Mouse (Mus musculus): ENCODE measurements around the gene Snx29. TPM values are rescaled to one million over a fixed set of nuclear protein-coding genes. Genes with fewer than 3 reads are reported as not detected.

Gene Snx29
- total and polyA plus RNA-seq, 2 experiments, result 2.0 to 10.3 TPM

DNA sequence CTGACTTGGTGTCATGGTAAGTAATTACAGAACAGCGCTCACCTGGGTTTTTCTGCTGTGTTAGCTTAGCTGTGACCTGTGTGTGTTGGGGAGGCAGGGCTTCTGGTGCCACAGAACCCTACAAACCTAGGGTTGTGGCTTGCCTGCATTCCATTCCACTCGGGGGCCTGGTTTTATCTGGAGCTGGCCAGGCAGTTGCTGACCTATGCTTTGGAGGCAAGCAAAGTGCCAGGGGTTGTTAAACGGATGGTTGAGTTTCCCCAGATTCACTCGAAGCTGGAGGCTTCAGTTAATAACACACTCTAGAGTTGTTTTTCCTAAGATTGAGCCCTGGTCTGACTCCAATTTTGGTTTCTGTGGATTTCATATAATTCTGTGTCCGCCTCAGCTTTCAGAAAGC, 42.9 kb downstream of the Snx29 start:
- Histone ChIP-seq H3K4me3 (ENCODE audit: insufficient read depth, low read depth, low read length) (no peak overlapping the region), H3K79me2 (ENCODE audit: control insufficient read depth, insufficient read depth, low read length) (no peaks in the 10 kb centered on the region), H3K27me3 (ENCODE audit: control insufficient read depth, insufficient read depth, low read length) (no peaks in the 10 kb centered on the region), H3K36me3 (ENCODE audit: control insufficient read depth, insufficient read depth, low read length) (peaks cover 4% of the 10 kb centered on the region; the same call in 1 of the 2 replicates), H3K9ac (ENCODE audit: low read depth, low read length) (no peak overlapping the region), H3K4me1 (ENCODE audit: control insufficient read depth, insufficient read depth, low read length) (no peaks in the 10 kb centered on the region), H3K27ac (replicated peaks; ENCODE audit: insufficient read depth, low read depth, low read length) (no peak overlapping the region)
- 81% methylated on average over 5 of the region's 5 CpGs for WGBS
- no peak for DNase-seq (ENCODE audit: extremely low read depth, low read depth, low spot score)
- no peak for TF ChIP-seq POLR2A (IDR thresholded peaks at IDR 0.05; ENCODE audit: extremely low read depth, insufficient read depth, low read length)
- no peak for TF ChIP-seq CTCF (IDR thresholded peaks at IDR 0.05; ENCODE audit: low read depth, low read length)

DNA sequence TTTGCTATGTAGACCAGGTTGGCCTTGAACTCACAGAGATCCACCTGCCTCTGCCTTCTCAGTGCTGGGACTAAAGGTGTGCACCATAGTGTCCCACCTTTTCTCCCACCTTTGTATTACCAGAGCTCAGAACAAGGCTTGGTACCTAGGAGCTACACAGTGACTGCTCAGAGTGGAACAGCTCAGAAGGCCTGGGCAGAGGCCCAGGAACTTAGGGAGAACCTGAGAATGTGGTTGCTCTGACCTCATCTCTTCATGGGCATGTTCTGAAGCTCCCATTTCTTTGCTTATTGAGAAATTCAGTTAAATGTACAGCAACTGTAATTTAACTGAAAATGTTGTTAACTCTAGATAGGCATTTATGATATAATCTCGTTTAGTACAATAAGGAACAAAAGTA, 44.1 kb downstream of the Snx29 start:
- Histone ChIP-seq H3K9ac (ENCODE audit: low read depth, low read length) (no peak overlapping the region), H3K4me3 (ENCODE audit: insufficient read depth, low read depth, low read length) (no peak overlapping the region), H3K79me2 (ENCODE audit: control insufficient read depth, insufficient read depth, low read length) (no peaks in the 10 kb centered on the region), H3K27ac (replicated peaks; ENCODE audit: insufficient read depth, low read depth, low read length) (no peak overlapping the region), H3K4me1 (ENCODE audit: control insufficient read depth, insufficient read depth, low read length) (no peaks in the 10 kb centered on the region), H3K27me3 (ENCODE audit: control insufficient read depth, insufficient read depth, low read length) (no peaks in the 10 kb centered on the region), H3K36me3 (ENCODE audit: control insufficient read depth, insufficient read depth, low read length) (peaks cover 6% of the 10 kb centered on the region)
- TF ChIP-seq POLR2A (IDR thresholded peaks at IDR 0.05; ENCODE audit: extremely low read depth, insufficient read depth, low read length) (no peak), CTCF (IDR thresholded peaks at IDR 0.05; ENCODE audit: low read depth, low read length) (no peak)
- DNase-seq (ENCODE audit: extremely low read depth, low read depth, low spot score), result no peak
- WGBS, result 80% methylated on average over 1 of the region's 1 CpGs

DNA sequence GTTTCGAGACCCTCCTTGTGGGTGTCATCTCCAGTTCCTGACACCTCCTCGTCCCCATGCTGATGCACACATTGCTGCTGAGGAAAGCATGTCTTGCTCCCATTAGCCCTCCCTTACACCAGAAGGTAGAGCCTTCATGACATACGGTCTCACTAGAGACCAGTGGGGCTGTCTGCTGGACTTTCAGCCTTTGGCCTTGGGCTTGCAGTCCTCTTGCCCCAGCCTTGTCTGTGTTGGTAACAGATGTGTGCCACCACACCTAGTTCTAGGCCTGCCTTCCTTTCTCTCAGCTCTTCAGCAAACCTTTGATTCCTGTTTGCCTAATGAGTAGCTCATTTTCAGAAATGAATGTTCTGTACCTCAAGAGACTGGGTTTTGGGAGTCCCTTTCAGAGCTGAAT, 45.7 kb downstream of the Snx29 start:
- no peaks in the 10 kb centered on the region for H3K27me3 ChIP-seq (ENCODE audit: control insufficient read depth, insufficient read depth, low read length)
- DNase-seq (ENCODE audit: extremely low read depth, low read depth, low spot score), result no peak
- H3K9ac ChIP-seq (ENCODE audit: low read depth, low read length), result no peak overlapping the region
- WGBS, result 98% methylated on average over 3 of the region's 3 CpGs
- no peaks in the 10 kb centered on the region for H3K79me2 ChIP-seq (ENCODE audit: control insufficient read depth, insufficient read depth, low read length)
- H3K27ac ChIP-seq (replicated peaks; ENCODE audit: insufficient read depth, low read depth, low read length), result no peak overlapping the region
- H3K36me3 ChIP-seq (ENCODE audit: control insufficient read depth, insufficient read depth, low read length), result peaks cover 9% of the 10 kb centered on the region
- TF ChIP-seq CTCF (IDR thresholded peaks at IDR 0.05; ENCODE audit: low read depth, low read length), result no peak
- no peak for TF ChIP-seq POLR2A (IDR thresholded peaks at IDR 0.05; ENCODE audit: extremely low read depth, insufficient read depth, low read length)
- H3K4me3 ChIP-seq (ENCODE audit: insufficient read depth, low read depth, low read length), result no peak overlapping the region
- no peaks in the 10 kb centered on the region for H3K4me1 ChIP-seq (ENCODE audit: control insufficient read depth, insufficient read depth, low read length)

DNA sequence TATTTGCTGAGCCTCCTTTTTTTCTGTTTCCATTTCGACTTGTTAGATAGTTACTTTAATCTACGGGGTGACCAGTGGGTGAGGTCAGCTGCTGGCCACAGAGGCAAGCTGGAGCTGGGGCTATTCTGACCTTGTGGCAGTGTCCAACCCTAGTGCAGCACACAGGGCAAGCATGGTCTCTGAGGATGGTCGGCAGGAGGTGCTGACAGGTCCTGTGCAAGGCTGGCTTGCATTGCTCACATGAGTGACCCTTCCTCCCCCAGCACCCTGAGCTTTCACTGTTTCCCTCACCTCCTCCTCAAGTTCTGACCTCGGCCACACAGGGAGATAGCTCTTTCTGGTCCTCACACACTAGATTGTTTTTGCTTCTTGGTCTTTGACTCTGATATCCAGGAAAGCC, 46.5 kb downstream of the Snx29 start:
- Histone ChIP-seq H3K4me3 (ENCODE audit: insufficient read depth, low read depth, low read length) (no peak overlapping the region), H3K36me3 (ENCODE audit: control insufficient read depth, insufficient read depth, low read length) (peaks cover 9% of the 10 kb centered on the region), H3K9ac (ENCODE audit: low read depth, low read length) (no peak overlapping the region), H3K4me1 (ENCODE audit: control insufficient read depth, insufficient read depth, low read length) (no peaks in the 10 kb centered on the region), H3K79me2 (ENCODE audit: control insufficient read depth, insufficient read depth, low read length) (no peaks in the 10 kb centered on the region), H3K27me3 (ENCODE audit: control insufficient read depth, insufficient read depth, low read length) (no peaks in the 10 kb centered on the region), H3K27ac (replicated peaks; ENCODE audit: insufficient read depth, low read depth, low read length) (no peak overlapping the region)
- TF ChIP-seq POLR2A (IDR thresholded peaks at IDR 0.05; ENCODE audit: extremely low read depth, insufficient read depth, low read length), result no peak
- TF ChIP-seq CTCF (IDR thresholded peaks at IDR 0.05; ENCODE audit: low read depth, low read length), result no peak
- DNase-seq (ENCODE audit: extremely low read depth, low read depth, low spot score), result no peak
- WGBS, result 73% methylated on average over 4 of the region's 4 CpGs

- no peaks in the 10 kb centered on the region for H3K4me1 ChIP-seq (ENCODE audit: control insufficient read depth, insufficient read depth, low read length)
- H3K27me3 ChIP-seq (ENCODE audit: control insufficient read depth, insufficient read depth, low read length), result no peaks in the 10 kb centered on the region
- H3K27ac ChIP-seq (replicated peaks; ENCODE audit: insufficient read depth, low read depth, low read length), result no peak overlapping the region
- H3K9ac ChIP-seq (ENCODE audit: low read depth, low read length), result no peak overlapping the region
- H3K79me2 ChIP-seq (ENCODE audit: control insufficient read depth, insufficient read depth, low read length), result no peaks in the 10 kb centered on the region
- TF ChIP-seq CTCF (IDR thresholded peaks at IDR 0.05; ENCODE audit: low read depth, low read length) (no peak), POLR2A (IDR thresholded peaks at IDR 0.05; ENCODE audit: extremely low read depth, insufficient read depth, low read length) (no peak)
- no peak for DNase-seq (ENCODE audit: extremely low read depth, low read depth, low spot score)
- H3K36me3 ChIP-seq (ENCODE audit: control insufficient read depth, insufficient read depth, low read length), result peaks cover 9% of the 10 kb centered on the region
- H3K4me3 ChIP-seq (ENCODE audit: insufficient read depth, low read depth, low read length), result no peak overlapping the region
- 62% methylated on average over 1 of the region's 1 CpGs for WGBS
Observed at GRCm38 (mm10) chr16:11369642-11370041, 46.9 kb downstream of the Snx29 start.

DNA sequence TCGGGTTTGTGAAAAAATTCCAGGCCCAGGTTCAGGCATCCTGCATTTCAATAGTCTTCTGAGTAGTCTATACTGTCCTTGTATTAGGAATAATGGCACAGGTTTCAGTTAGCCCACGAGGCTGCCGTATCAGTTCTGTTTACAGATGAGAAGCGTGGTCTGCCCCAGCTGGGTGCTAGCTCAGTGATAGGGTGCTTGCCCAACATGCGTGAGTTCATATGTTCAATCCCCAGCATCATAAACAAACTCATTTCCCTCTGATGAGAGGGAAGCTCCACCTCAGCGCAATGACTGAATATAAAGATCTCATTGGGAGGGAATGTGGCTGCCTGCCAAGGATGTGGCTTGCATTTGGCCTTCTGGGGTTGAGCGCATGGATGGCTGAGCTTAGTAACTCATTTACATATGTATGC, 47.4 kb downstream of the Snx29 start:
- TF ChIP-seq CTCF (IDR thresholded peaks at IDR 0.05; ENCODE audit: low read depth, low read length) (no peak), POLR2A (IDR thresholded peaks at IDR 0.05; ENCODE audit: extremely low read depth, insufficient read depth, low read length) (no peak)
- H3K27me3 ChIP-seq (ENCODE audit: control insufficient read depth, insufficient read depth, low read length), result no peaks in the 10 kb centered on the region
- no peak overlapping the region for H3K27ac ChIP-seq (replicated peaks; ENCODE audit: insufficient read depth, low read depth, low read length)
- H3K79me2 ChIP-seq (ENCODE audit: control insufficient read depth, insufficient read depth, low read length), result no peaks in the 10 kb centered on the region
- whole genome bisulfite sequencing, result 87% methylated on average over 7 of the region's 7 CpGs
- H3K4me3 ChIP-seq (ENCODE audit: insufficient read depth, low read depth, low read length), result no peak overlapping the region
- H3K36me3 ChIP-seq (ENCODE audit: control insufficient read depth, insufficient read depth, low read length), result peaks cover 9% of the 10 kb centered on the region
- no peak overlapping the region for H3K9ac ChIP-seq (ENCODE audit: low read depth, low read length)
- no peak for DNase-seq (ENCODE audit: extremely low read depth, low read depth, low spot score)
- H3K4me1 ChIP-seq (ENCODE audit: control insufficient read depth, insufficient read depth, low read length), result no peaks in the 10 kb centered on the region
